Mouse (Mus musculus): ENCODE measurements around the gene Gm20422. TPM values are rescaled to one million over a fixed set of nuclear protein-coding genes. Genes with fewer than 3 reads are reported as not detected.

Gene Gm20422
- total RNA-seq (2017) = not detected in 2 replicates

DNA sequence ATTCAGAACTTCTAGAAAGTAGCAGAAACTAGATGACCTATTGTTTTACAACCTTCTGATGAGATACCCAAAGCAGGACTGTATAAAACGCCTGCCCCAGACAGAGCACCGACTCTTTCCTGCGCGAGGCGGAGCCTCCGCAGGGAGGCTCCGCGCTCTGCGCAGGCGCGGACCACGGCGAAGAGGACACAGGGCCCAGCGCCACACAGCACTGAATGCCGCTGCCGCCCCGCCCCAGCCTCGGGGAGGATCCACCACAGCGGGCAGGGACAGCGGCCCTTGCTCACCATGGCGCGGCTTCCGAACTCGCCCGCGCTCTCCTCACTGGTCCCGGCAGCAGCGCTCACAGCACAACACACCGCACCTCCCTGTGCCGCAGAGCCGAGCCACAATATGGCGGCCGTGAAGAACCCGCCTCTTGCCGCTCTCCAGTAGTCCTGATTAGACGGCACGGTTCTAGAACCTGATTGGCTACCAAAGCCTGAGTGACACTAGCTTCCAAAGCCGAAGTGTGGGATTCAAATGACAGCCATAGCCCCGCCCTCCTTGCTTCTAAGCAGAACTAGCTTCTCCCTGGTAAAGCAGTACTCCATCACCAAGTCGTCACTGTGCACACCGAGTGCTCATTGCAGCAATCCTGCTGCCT, at the start of gene Gm20422:
Gm20422 (minus strand) TSS at position 384 of the 646 bp plus-strand sequence.
- peak; percentile 99 for ATAC-seq (ENCODE audit: extremely low read depth, insufficient number of reproducible peaks, low FRiP score, poor library complexity, severe bottlenecking)

DNA sequence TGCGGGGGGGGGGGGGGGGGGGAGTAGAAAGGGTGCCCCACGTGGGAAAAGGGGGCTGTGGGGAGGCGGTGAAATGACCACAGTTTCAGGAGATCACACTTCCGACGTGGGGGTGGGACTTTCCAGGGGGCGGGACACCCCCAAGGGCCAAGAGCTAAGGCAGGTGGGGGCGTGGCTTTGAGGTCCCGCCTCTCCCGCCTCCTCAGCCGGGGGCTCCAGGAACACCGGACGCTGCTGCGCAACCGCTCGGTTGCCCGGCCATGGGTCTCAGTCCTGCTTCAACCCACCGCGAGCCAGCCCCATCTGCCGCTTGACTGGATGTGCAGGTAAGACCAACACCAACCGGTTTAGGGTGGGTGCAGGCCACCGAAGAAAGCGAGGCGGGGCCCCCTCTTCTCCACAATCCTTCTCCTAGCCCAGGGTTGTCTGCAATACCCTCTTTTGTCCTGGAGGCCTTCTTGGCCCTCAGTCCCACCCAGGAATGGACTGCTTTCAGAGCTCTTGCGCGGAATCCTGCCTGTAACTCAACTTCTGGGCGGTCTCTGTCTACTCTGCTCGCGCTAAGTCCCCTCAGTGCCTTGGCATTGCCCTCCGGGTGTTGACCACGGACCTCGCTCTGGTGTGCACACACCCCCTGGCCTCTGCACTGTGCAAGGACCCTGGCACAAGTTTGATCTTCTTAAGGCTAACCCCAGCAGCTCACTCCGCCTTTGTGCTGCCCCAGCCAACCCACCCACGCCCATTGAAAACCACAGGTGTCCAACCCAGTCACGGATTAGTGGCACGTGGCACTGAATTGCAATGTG, 47.9 kb upstream of the Gm20422 start, which contains the start of gene Lpar2:
Lpar2 (plus strand) TSS at position 44 of the 806 bp plus-strand sequence.
- ATAC-seq (ENCODE audit: extremely low read depth, insufficient number of reproducible peaks, low FRiP score, poor library complexity, severe bottlenecking) = peak; percentile 32

DNA sequence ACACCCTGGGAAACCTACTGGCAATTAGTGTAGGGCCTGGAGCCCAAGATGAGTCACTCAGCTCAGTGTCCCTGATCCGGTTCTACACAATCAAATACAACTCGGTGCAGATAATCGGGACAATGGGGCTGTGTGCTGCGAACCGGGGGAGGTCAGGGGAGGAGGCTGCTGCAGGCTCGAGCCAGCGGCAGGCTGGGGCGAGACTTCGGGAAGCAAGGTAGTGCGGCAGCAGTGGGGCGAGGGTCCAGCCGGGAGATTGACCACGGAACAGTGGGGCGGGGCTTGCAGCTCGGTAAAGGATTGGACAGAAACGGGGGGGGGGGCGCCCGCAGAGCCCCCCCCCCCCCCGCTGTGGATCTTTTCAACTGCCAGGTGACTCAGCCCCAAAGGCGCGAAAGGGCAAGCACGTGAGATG, 47.3 kb upstream of the Gm20422 start:
- ATAC-seq (ENCODE audit: extremely low read depth, insufficient number of reproducible peaks, low FRiP score, poor library complexity, severe bottlenecking) = no peak

DNA sequence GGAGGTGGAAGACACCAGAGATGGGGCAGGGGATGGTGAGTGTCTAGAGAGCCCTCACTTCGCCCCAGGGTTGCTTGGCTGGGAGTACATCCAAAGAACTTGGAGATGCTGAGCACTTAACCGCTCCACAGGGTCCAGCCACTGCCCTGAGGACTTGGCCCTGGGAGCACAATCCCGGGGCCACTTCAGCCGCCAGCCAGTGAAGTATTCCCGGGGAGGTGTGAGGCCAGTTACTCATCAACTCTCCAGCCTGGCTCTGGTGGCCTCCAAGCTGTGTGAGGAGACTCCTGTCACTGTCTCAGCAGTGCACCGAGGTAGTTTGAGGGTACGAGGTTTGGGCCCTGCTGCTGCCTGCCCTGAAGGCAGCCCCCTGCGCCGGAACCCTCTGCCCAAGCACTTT, 45.8 kb upstream of the Gm20422 start:
- no peak for ATAC-seq (ENCODE audit: extremely low read depth, insufficient number of reproducible peaks, low FRiP score, poor library complexity, severe bottlenecking)

- no peak for ATAC-seq (ENCODE audit: extremely low read depth, insufficient number of reproducible peaks, low FRiP score, poor library complexity, severe bottlenecking)
Measured at GRCm38 (mm10) chr8:69815396-69815795, 40.7 kb upstream of the Gm20422 start.

DNA sequence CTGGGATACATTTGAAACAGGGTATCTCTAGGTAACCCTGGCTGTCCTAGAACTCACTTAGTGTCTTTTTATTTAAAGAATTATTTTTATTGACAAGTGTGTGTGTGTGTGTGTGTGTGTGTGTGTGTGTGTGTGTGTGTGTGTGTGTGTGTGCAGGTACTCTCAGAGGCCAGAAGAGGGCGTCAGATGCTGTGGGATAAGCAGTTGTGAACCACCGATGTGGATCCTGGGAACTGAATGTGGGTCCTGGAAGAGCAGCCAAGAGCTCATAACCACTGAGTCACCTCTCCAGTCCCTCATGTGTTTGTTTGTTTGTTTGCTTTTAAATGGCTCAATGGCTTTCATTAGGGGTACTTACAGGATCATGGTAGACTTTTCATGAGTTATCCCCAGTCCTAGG, 40.2 kb upstream of the Gm20422 start:
- ATAC-seq (ENCODE audit: extremely low read depth, insufficient number of reproducible peaks, low FRiP score, poor library complexity, severe bottlenecking) = no peak

- ATAC-seq (ENCODE audit: extremely low read depth, insufficient number of reproducible peaks, low FRiP score, poor library complexity, severe bottlenecking) = no peak
Measured at GRCm38 (mm10) chr8:69809820-69810219, 35.1 kb upstream of the Gm20422 start.

DNA sequence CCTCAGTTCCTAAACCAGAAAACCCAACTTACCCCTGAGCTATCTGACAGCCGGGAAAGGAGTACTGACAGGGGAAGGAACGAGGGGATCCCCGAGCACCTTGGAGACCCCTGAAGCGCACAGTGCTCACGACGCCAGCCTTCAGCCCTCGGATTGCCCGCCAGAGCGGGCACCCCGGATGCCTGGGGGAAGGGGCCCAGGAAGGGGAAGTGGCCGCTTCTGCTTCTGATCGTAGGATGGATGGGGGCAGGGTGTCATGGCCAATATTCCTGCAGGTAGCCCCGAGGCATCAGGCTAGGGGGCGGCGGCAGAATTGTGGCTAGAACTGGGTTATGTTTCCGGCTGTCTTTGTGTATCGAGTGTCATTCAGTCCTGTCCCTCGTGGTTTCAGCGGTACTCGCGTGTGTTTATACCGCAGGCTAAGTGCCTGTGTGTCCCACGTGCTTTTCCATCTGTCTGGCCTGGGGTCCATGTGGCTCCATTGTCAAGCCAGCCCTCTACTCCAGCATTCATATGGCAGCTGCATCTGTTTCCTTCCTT, 34.2 kb upstream of the Gm20422 start:
- peak; percentile 72 for ATAC-seq (ENCODE audit: extremely low read depth, insufficient number of reproducible peaks, low FRiP score, poor library complexity, severe bottlenecking)

DNA sequence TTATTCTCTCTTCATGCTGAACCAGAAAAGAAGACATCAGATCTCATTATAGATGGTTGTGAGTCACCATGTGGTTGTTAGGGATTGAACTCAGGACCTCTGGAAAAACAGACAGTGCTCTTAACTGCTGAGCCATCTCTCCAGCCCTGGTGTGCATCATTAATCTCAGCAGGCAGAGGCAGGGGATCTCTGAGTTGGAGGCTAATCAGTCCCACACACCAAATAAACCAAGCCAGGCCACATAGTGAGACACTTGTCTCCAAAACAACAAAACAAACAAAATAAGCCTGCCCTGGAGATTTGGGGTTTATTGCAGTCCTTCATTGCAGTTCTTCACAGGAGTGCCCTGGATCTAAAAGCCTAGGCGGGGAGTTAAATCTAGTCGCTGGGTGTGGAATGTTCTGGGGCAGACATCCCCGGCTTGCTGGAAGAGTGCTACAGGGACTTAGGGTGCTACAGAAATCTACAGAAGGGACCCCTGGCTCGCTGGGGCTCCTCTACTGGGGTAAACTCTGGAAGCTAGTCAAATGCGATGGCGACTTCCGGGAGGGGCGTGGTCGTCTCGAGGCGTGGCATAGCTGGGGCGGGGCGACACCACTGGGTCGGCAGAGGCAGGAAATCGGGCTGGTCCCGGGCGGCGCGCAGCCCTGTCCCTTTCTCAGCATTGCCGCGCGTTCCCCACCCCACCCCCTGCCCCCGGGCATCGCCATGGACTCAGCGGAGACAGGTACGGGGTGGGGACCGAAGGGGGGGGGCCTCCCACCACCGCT, 33.6 kb upstream of the Gm20422 start, which contains the start of gene Gmip:
Gmip (plus strand) TSS at position 586 of the 770 bp plus-strand sequence.
- peak; percentile 87 for ATAC-seq (ENCODE audit: extremely low read depth, insufficient number of reproducible peaks, low FRiP score, poor library complexity, severe bottlenecking)

DNA sequence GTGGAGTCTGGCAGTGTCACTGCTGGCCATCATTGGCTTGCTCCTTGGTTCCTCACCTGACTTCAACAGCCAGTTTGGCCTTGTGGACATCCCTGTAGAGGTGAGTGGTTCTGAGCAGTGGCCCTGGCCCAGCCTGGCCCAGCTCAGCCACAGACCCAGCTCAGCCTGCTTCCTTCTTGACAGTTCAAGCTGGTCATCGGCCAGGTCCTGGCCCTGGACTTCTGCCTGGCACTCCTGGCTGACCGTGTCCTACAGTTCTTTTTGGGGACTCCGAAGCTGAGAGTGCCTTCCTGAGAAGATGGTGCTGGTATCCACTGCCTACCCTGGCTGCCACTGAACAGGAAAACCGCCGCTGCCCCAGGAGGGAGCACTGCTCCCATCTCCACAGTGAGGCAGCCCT, 32.5 kb upstream of the Gm20422 start:
- ATAC-seq (ENCODE audit: extremely low read depth, insufficient number of reproducible peaks, low FRiP score, poor library complexity, severe bottlenecking) = no peak

DNA sequence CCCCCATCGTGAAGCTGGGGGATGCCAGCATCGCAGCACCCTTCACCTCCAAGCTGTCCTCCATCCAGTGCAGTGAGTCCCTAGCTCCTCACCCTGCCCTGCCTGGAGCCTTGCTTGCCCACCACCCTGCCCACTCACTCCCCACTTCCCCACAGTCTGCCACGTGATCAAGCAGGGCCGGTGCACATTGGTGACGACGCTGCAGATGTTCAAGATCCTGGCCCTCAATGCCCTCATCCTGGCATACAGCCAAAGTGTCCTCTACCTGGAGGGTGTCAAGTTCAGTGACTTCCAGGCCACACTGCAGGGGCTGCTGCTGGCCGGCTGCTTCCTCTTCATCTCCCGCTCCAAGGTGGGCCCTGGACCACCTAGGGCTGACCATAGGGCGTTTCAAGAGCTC, 30.8 kb upstream of the Gm20422 start:
- no peak for ATAC-seq (ENCODE audit: extremely low read depth, insufficient number of reproducible peaks, low FRiP score, poor library complexity, severe bottlenecking)

- no peak for ATAC-seq (ENCODE audit: extremely low read depth, insufficient number of reproducible peaks, low FRiP score, poor library complexity, severe bottlenecking)
Measured at GRCm38 (mm10) chr8:69805086-69805485, 30.4 kb upstream of the Gm20422 start.

GRCm38 (mm10) chr8:69804537-69804936, 29.9 kb upstream of the Gm20422 start:
- ATAC-seq (ENCODE audit: extremely low read depth, insufficient number of reproducible peaks, low FRiP score, poor library complexity, severe bottlenecking) = no peak

- ATAC-seq (ENCODE audit: extremely low read depth, insufficient number of reproducible peaks, low FRiP score, poor library complexity, severe bottlenecking) = no peak
Measured at GRCm38 (mm10) chr8:69803366-69803765, 28.7 kb upstream of the Gm20422 start.

GRCm38 (mm10) chr8:69802216-69802615, 27.5 kb upstream of the Gm20422 start:
- no peak for ATAC-seq (ENCODE audit: extremely low read depth, insufficient number of reproducible peaks, low FRiP score, poor library complexity, severe bottlenecking)

- ATAC-seq (ENCODE audit: extremely low read depth, insufficient number of reproducible peaks, low FRiP score, poor library complexity, severe bottlenecking) = no peak
Measured at GRCm38 (mm10) chr8:69801796-69802195, 27.1 kb upstream of the Gm20422 start.

GRCm38 (mm10) chr8:69799946-69800345, 25.3 kb upstream of the Gm20422 start:
- ATAC-seq (ENCODE audit: extremely low read depth, insufficient number of reproducible peaks, low FRiP score, poor library complexity, severe bottlenecking) = no peak

DNA sequence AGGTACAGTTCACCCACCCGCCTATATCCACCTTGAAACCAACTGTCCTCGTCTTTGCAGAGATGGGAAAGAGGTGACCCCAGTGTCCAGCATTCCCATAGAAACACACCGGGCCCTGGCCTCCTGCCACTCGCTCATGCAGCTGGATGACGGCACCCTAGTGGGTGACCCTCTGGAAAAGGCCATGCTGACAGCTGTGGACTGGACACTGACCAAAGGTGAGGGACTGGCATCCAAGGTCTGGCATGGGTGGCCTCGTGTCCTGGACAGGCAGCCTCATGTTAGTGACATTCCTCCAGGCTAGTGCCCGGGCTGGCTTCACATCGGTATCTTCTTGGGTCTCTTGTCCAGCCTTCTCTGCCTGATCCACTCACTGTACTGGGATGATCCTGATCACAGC, 24.6 kb upstream of the Gm20422 start:
- ATAC-seq (ENCODE audit: extremely low read depth, insufficient number of reproducible peaks, low FRiP score, poor library complexity, severe bottlenecking) = no peak

GRCm38 (mm10) chr8:69797661-69798060, 23.0 kb upstream of the Gm20422 start:
- no peak for ATAC-seq (ENCODE audit: extremely low read depth, insufficient number of reproducible peaks, low FRiP score, poor library complexity, severe bottlenecking)
